Mouse (Mus musculus): ENCODE data around the gene Kbtbd12. TPM values are rescaled to one million over a fixed set of nuclear protein-coding genes. Genes with fewer than 3 reads are reported as not detected.

Gene Kbtbd12
- polyA plus RNA-seq, 1 experiment, result not detected

GRCm38 (mm10) chr6:88589517-88589916, 48.2 kb downstream of the Kbtbd12 start:
- TF ChIP-seq GATA1 (IDR thresholded peaks at IDR 0.05; ENCODE audit: low read length), result no peak

GRCm38 (mm10) chr6:88588581-88589256, 49.0 kb downstream of the Kbtbd12 start:
- no peak for TF ChIP-seq GATA1 (IDR thresholded peaks at IDR 0.05; ENCODE audit: low read length)

GRCm38 (mm10) chr6:88587091-88587490, 50.7 kb downstream of the Kbtbd12 start:
- TF ChIP-seq GATA1 (IDR thresholded peaks at IDR 0.05; ENCODE audit: low read length), result no peak

- no peak for TF ChIP-seq GATA1 (IDR thresholded peaks at IDR 0.05; ENCODE audit: low read length)
Observed at GRCm38 (mm10) chr6:88583950-88584349, 53.8 kb downstream of the Kbtbd12 start.

- no peak for TF ChIP-seq GATA1 (IDR thresholded peaks at IDR 0.05; ENCODE audit: low read length)
Observed at GRCm38 (mm10) chr6:88576495-88576894, 61.3 kb downstream of the Kbtbd12 start.

GRCm38 (mm10) chr6:88566676-88567075, 71.1 kb downstream of the Kbtbd12 start:
- TF ChIP-seq GATA1 (IDR thresholded peaks at IDR 0.05; ENCODE audit: low read length), result no peak

- TF ChIP-seq GATA1 (IDR thresholded peaks at IDR 0.05; ENCODE audit: low read length), result no peak
Observed at GRCm38 (mm10) chr6:88565033-88565432, 72.7 kb downstream of the Kbtbd12 start.

- TF ChIP-seq GATA1 (IDR thresholded peaks at IDR 0.05; ENCODE audit: low read length), result no peak
Observed at GRCm38 (mm10) chr6:88560156-88560555, 77.6 kb downstream of the Kbtbd12 start.

- TF ChIP-seq GATA1 (IDR thresholded peaks at IDR 0.05; ENCODE audit: low read length), result no peak
Observed at GRCm38 (mm10) chr6:88559688-88560087, 78.1 kb downstream of the Kbtbd12 start.

GRCm38 (mm10) chr6:88558076-88558475, 79.7 kb downstream of the Kbtbd12 start:
- no peak for TF ChIP-seq GATA1 (IDR thresholded peaks at IDR 0.05; ENCODE audit: low read length)

- no peak for TF ChIP-seq GATA1 (IDR thresholded peaks at IDR 0.05; ENCODE audit: low read length)
Observed at GRCm38 (mm10) chr6:88557548-88557947, 80.2 kb downstream of the Kbtbd12 start.

GRCm38 (mm10) chr6:88549916-88550315, 87.8 kb downstream of the Kbtbd12 start:
- no peak for TF ChIP-seq GATA1 (IDR thresholded peaks at IDR 0.05; ENCODE audit: low read length)

- no peak for TF ChIP-seq GATA1 (IDR thresholded peaks at IDR 0.05; ENCODE audit: low read length)
Observed at GRCm38 (mm10) chr6:88549137-88549814, 88.5 kb downstream of the Kbtbd12 start.

- no peak for TF ChIP-seq GATA1 (IDR thresholded peaks at IDR 0.05; ENCODE audit: low read length)
Observed at GRCm38 (mm10) chr6:88548405-88549049, 89.2 kb downstream of the Kbtbd12 start.

GRCm38 (mm10) chr6:88545397-88545790, 92.4 kb downstream of the Kbtbd12 start:
- TF ChIP-seq GATA1 (IDR thresholded peaks at IDR 0.05; ENCODE audit: low read length), result no peak

GRCm38 (mm10) chr6:88544644-88545396, 92.9 kb downstream of the Kbtbd12 start:
- TF ChIP-seq GATA1 (IDR thresholded peaks at IDR 0.05; ENCODE audit: low read length), result no peak

Data from G1E-ER4 (cell line).